Comparison of ENCODE assay signal across 8 mouse cellular contexts in genomic region chr9:77545068-77545421, GRCm38 (mm10). TPM values are rescaled to one million over a fixed set of nuclear protein-coding genes. Genes with fewer than 3 reads are reported as not detected.
DNase-seq lines count a peak whose midpoint lies in the region; ATAC-seq and TF ChIP-seq lines count a peak whose summit lies in the region.

No protein-coding gene starts in this region.

- peak overlapping the region; percentile 57 for H3K27ac ChIP-seq in thymus, adult 2 months (ENCODE audit: control insufficient read depth, insufficient read depth, low read length)
- no peak overlapping the region for H3K27ac ChIP-seq in liver, embryonic 11.5 days (ENCODE audit: low read depth, low read length)
- H3K27ac ChIP-seq in stomach, postnatal 0 days (replicated peaks), result peak overlapping the region; percentile 90

- WGBS in thymus, adult 2 months, result under 1% methylated on average over 17 of the region's 17 CpGs
- 1% methylated on average over 17 of the region's 17 CpGs for WGBS in liver, embryonic 11.5 days
- under 1% methylated on average over 17 of the region's 17 CpGs for WGBS in stomach, postnatal 0 days

- no peak for DNase-seq in thymus, adult 2 months
- no peak for DNase-seq in thymus, postnatal 14 days
- DNase-seq in liver, embryonic 11.5 days (ENCODE audit: low spot score), result no peak
- no peak for DNase-seq in stomach, postnatal 0 days (ENCODE audit: low spot score)
- DNase-seq in spleen, postnatal 36 days (ENCODE audit: low spot score in 2 of 2), result no peak
- DNase-seq in frontal cortex, postnatal 36 days (ENCODE audit: low spot score in 2 of 2), result no peak

- peaks cover 24% of the 10 kb centered on the region for H3K4me1 ChIP-seq in erythroblast, embryonic 14.5 days (ENCODE audit: control insufficient read depth)
- H3K4me1 ChIP-seq in thymus, adult 2 months (replicated peaks; ENCODE audit: control insufficient read depth, insufficient read depth, low read length), result peaks cover 19% of the 10 kb centered on the region
- H3K4me1 ChIP-seq in liver, embryonic 11.5 days (replicated peaks; ENCODE audit: control insufficient read depth, insufficient read depth, low read length), result peaks cover 13% of the 10 kb centered on the region
- 0 out of 2 replicates have a peak, but pooled peaks cover 4% of the 10 kb centered on the region for H3K4me1 ChIP-seq in stomach, postnatal 0 days (replicated peaks; ENCODE audit: control insufficient read depth, insufficient read depth)

- peak overlapping the region; percentile 75 for H3K9ac ChIP-seq in liver, embryonic 11.5 days (ENCODE audit: low read depth, low read length)
- H3K9ac ChIP-seq in stomach, postnatal 0 days (ENCODE audit: low read length), result peak overlapping the region; percentile 80

- H3K4me2 ChIP-seq in liver, embryonic 11.5 days, result peak overlapping the region; percentile 98
- peak overlapping the region; percentile 91 for H3K4me2 ChIP-seq in stomach, postnatal 0 days (replicated peaks; ENCODE audit: low read depth)

- TF ChIP-seq POLR2A in thymus, adult 2 months (IDR thresholded peaks at IDR 0.05; ENCODE audit: control insufficient read depth, extremely low read depth, insufficient read depth, low read length, poor library complexity), result no peak

- no peaks in the 10 kb centered on the region for H3K36me3 ChIP-seq in erythroblast, embryonic 14.5 days (ENCODE audit: control insufficient read depth)
- H3K36me3 ChIP-seq in thymus, adult 2 months (ENCODE audit: control insufficient read depth, insufficient read depth, low read length), result no peaks in the 10 kb centered on the region
- no peaks in the 10 kb centered on the region for H3K36me3 ChIP-seq in liver, embryonic 11.5 days (ENCODE audit: control insufficient read depth, insufficient read depth, low read length)
- no peaks in the 10 kb centered on the region for H3K36me3 ChIP-seq in stomach, postnatal 0 days (ENCODE audit: control insufficient read depth, insufficient read depth, low read length)

- TF ChIP-seq EP300 in stomach, postnatal 0 days (optimal IDR thresholded peaks at IDR 0.05), result no peak

- no peak for TF ChIP-seq CTCF in thymus, adult 2 months (IDR thresholded peaks at IDR 0.05; ENCODE audit: borderline replicate concordance, control insufficient read depth, extremely low read depth, insufficient read depth, low read length, poor library complexity)
- no peak for TF ChIP-seq CTCF in stomach, postnatal 0 days (IDR thresholded peaks at IDR 0.05; ENCODE audit: low read depth)

- no peak for ATAC-seq in erythroblast, adult 5-6 weeks (replicated peaks; ENCODE audit: low FRiP score, poor library complexity, severe bottlenecking)
- no peak for ATAC-seq in liver, embryonic 11.5 days (replicated peaks; ENCODE audit: low FRiP score)
- no peak for ATAC-seq in stomach, postnatal 0 days (ENCODE audit: low FRiP score, low TSS enrichment)

- H3K9me3 ChIP-seq in erythroblast, embryonic 14.5 days (ENCODE audit: control insufficient read depth, low read length), result no peaks in the 10 kb centered on the region
- H3K9me3 ChIP-seq in liver, embryonic 11.5 days (ENCODE audit: control insufficient read depth, low read length), result no peaks in the 10 kb centered on the region
- no peaks in the 10 kb centered on the region for H3K9me3 ChIP-seq in stomach, postnatal 0 days (ENCODE audit: control insufficient read depth, low read length)

- H3K27me3 ChIP-seq in erythroblast, embryonic 14.5 days (ENCODE audit: control insufficient read depth), result peaks cover 44% of the 10 kb centered on the region
- no peaks in the 10 kb centered on the region for H3K27me3 ChIP-seq in thymus, adult 2 months (ENCODE audit: control insufficient read depth, insufficient read depth, low read length)
- no peaks in the 10 kb centered on the region for H3K27me3 ChIP-seq in liver, embryonic 11.5 days (replicated peaks; ENCODE audit: control insufficient read depth, insufficient read depth, low read length)
- no peaks in the 10 kb centered on the region for H3K27me3 ChIP-seq in stomach, postnatal 0 days (ENCODE audit: control insufficient read depth, insufficient read depth, low read length)

- H3K4me3 ChIP-seq in erythroblast, embryonic 14.5 days (replicated peaks), result peak overlapping the region; percentile 74
- peak overlapping the region; percentile 87 for H3K4me3 ChIP-seq in thymus, adult 2 months (ENCODE audit: control insufficient read depth, insufficient read depth, low read length)
- peak overlapping the region; percentile 81 for H3K4me3 ChIP-seq in liver, embryonic 11.5 days (ENCODE audit: low read depth, low read length)
- H3K4me3 ChIP-seq in stomach, postnatal 0 days (ENCODE audit: low read depth, low read length), result peak overlapping the region; percentile 78

RNA-seq across cellular contexts. Expression of gene Lrrc1, which starts 0.4 kb away (rescaled TPM):
- 0.09 and 0.12 TPM in 2 replicates for polyA plus RNA-seq in erythroblast, embryonic 14.5 days (2012)
- 0.96 and 1.5 TPM in 2 replicates for total RNA-seq in erythroblast, adult 5-6 weeks (2015; ENCODE audit: low replicate concordance)
- total RNA-seq in erythroblast, adult 5-6 weeks (2017; ENCODE audit: low replicate concordance), result 2.1 and 2.4 TPM in 2 replicates
- 51.3 and 76.0 TPM in 2 replicates for polyA plus RNA-seq in thymus, adult 2 months (2012; rRNA removed)
- polyA plus RNA-seq in liver, embryonic 11.5 days (2014; fragmentation: Nextera tagmentation; extraction: Ambion mirVana), result 5.6 and 5.8 TPM in 2 replicates
- 14.9 and 16.2 TPM in 2 replicates for polyA plus RNA-seq in stomach, postnatal 0 days (2015; fragmentation: Nextera tagmentation; extraction: Ambion mirVana)
